Mouse (Mus musculus) C2C12 (cell line): ENCODE measurements around the gene Pik3r6. TPM values are rescaled to one million over a fixed set of nuclear protein-coding genes. Genes with fewer than 3 reads are reported as not detected.

Experiments
- H3K27me3 ChIP-seq: one replicate; pipeline ENCODE4 v1.6.1; 2011; ENCODE audit not compliant: control insufficient read depth, insufficient read depth, insufficient read length
- H3K36me3 ChIP-seq: one replicate; pipeline ENCODE4 v1.6.1; 2011; ENCODE audit not compliant: control insufficient read depth, insufficient read depth
- H3K4me3 ChIP-seq: one replicate; pipeline ENCODE4 v1.5.1; 2011; ENCODE audit warnings: mild to moderate bottlenecking, control low read depth; ENCODE audit not compliant: poor library complexity, insufficient read depth, severe bottlenecking
- H3K79me2 ChIP-seq: one replicate; pipeline ENCODE4 v1.6.1; 2011; ENCODE audit not compliant: control insufficient read depth, insufficient read depth
- H3K79me3 ChIP-seq: one replicate; pipeline ENCODE4 v1.6.1; 2011; ENCODE audit warnings: low read depth, control low read depth
- H3ac ChIP-seq: one replicate; pipeline ENCODE3; 2011; ENCODE audit warnings: low read depth; ENCODE audit not compliant: control insufficient read depth, insufficient read length
- CEBPB ChIP-seq: IDR thresholded peaks from one replicate; pipeline ENCODE4 v1.6.1; 2011; ENCODE audit warnings: low read depth, mild to moderate bottlenecking, control low read depth, moderate library complexity
- CTCF ChIP-seq: IDR thresholded peaks from one replicate; pipeline ENCODE4 v1.5.1; 2011; ENCODE audit not compliant: control insufficient read depth, insufficient read depth, insufficient read length
- FOSL1 ChIP-seq: IDR thresholded peaks from one replicate; pipeline ENCODE4 v1.8.0; 2011; ENCODE audit warnings: mild to moderate bottlenecking, low read length; ENCODE audit not compliant: poor library complexity, insufficient read depth, severe bottlenecking
- MAX ChIP-seq: IDR thresholded peaks from one replicate; pipeline ENCODE4 v1.6.1; 2011; ENCODE audit warnings: mild to moderate bottlenecking, control low read depth
- MYOD1 ChIP-seq: IDR thresholded peaks from one replicate; pipeline ENCODE4 v1.6.1; 2011; ENCODE audit warnings: low read depth; ENCODE audit not compliant: control insufficient read depth, insufficient read length
- MYOG ChIP-seq: IDR thresholded peaks from one replicate; pipeline ENCODE4 v1.6.1; 2011; ENCODE audit not compliant: control insufficient read depth, insufficient read length; ENCODE audit errors: extremely low read depth
- USF1 ChIP-seq: IDR thresholded peaks from one replicate; pipeline ENCODE4 v1.6.1; 2011; ENCODE audit warnings: low read depth, mild to moderate bottlenecking, control low read depth, moderate library complexity
- polyA plus RNA-seq: library from polyadenylated mRNA; unstranded; fragments of >200 nt; fragmentation: generic; extraction: Trizol; gene quantifications from one replicate; pipeline ENCODE4 v1.2.1, GENCODE M21; 2012; ENCODE audit warnings: missing spikeins

The Pik3r6 gene
- polyA plus RNA-seq, 1 experiment = not detected

DNA sequence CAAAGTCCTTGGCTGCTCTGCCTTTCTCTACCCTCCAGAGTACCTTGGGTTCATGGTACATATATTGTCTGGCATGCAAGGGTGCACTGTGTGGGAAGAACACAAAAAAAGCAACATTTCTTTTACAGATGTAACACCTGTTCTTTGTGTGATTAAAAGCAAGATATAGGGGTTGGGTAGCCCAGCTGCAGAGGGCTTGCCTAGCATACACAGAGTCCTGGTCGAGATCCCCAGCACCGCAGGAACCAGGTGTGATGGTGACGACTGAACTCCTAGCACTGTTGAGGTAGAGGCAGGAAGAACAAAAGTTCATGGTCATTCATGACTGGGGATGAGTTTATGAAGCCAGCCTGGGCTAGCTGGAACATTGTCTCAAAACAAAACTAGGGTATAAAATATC, 40.1 kb upstream of the Pik3r6 start:
- no peak overlapping the region for H3ac ChIP-seq
- no peaks in the 10 kb centered on the region for H3K27me3 ChIP-seq
- no peak overlapping the region for H3K4me3 ChIP-seq
- no peak for TF ChIP-seq MAX
- no peak for TF ChIP-seq CEBPB
- TF ChIP-seq MYOD1 = no peak
- no peak for TF ChIP-seq USF1
- TF ChIP-seq CTCF = no peak
- no peak for TF ChIP-seq FOSL1
- no peak for TF ChIP-seq MYOG
- H3K79me3 ChIP-seq = no peaks in the 10 kb centered on the region
- H3K79me2 ChIP-seq = no peaks in the 10 kb centered on the region
- no peaks in the 10 kb centered on the region for H3K36me3 ChIP-seq

GRCm38 (mm10) chr11:68464260-68464659, 38.6 kb upstream of the Pik3r6 start:
- Histone ChIP-seq H3K79me2 (no peaks in the 10 kb centered on the region), H3K27me3 (no peaks in the 10 kb centered on the region), H3K79me3 (no peaks in the 10 kb centered on the region), H3K36me3 (no peaks in the 10 kb centered on the region), H3ac (no peak overlapping the region), H3K4me3 (no peak overlapping the region)
- TF ChIP-seq USF1 (no peak), CTCF (no peak), CEBPB (no peak), MYOD1 (no peak), MAX (no peak), MYOG (no peak), FOSL1 (no peak)

- Histone ChIP-seq H3K27me3 (no peaks in the 10 kb centered on the region), H3K4me3 (no peak overlapping the region), H3ac (no peak overlapping the region), H3K79me3 (no peaks in the 10 kb centered on the region), H3K36me3 (no peaks in the 10 kb centered on the region), H3K79me2 (no peaks in the 10 kb centered on the region)
- TF ChIP-seq USF1 (no peak), MYOG (no peak), FOSL1 (no peak), MAX (no peak), CTCF (no peak), CEBPB (no peak), MYOD1 (no peak)
Measured at GRCm38 (mm10) chr11:68465090-68465489, 37.7 kb upstream of the Pik3r6 start.

DNA sequence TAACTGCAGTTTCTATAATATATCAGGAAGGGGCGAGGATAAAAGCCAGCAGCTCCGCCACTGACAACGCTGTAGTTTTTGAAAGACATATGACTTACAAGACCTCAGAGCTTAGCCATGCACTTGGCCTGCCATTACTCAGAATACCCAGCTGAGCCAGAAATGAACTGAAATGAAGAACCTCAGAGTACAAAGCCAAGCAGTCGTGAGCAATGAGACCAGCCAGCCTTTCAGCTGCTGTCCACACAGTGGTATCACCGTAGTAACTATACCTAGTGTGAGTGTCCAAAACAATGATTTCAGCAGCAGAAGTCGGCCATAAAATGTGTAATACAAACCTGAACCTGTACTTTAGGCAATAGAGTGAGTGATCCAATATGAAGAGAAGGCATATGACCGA, 35.4 kb upstream of the Pik3r6 start:
- no peak overlapping the region for H3K4me3 ChIP-seq
- no peak overlapping the region for H3ac ChIP-seq
- no peaks in the 10 kb centered on the region for H3K79me2 ChIP-seq
- no peaks in the 10 kb centered on the region for H3K36me3 ChIP-seq
- TF ChIP-seq CEBPB = no peak
- TF ChIP-seq FOSL1 = no peak
- TF ChIP-seq USF1 = no peak
- TF ChIP-seq MAX = no peak
- TF ChIP-seq MYOD1 = no peak
- H3K79me3 ChIP-seq = no peaks in the 10 kb centered on the region
- no peaks in the 10 kb centered on the region for H3K27me3 ChIP-seq

DNA sequence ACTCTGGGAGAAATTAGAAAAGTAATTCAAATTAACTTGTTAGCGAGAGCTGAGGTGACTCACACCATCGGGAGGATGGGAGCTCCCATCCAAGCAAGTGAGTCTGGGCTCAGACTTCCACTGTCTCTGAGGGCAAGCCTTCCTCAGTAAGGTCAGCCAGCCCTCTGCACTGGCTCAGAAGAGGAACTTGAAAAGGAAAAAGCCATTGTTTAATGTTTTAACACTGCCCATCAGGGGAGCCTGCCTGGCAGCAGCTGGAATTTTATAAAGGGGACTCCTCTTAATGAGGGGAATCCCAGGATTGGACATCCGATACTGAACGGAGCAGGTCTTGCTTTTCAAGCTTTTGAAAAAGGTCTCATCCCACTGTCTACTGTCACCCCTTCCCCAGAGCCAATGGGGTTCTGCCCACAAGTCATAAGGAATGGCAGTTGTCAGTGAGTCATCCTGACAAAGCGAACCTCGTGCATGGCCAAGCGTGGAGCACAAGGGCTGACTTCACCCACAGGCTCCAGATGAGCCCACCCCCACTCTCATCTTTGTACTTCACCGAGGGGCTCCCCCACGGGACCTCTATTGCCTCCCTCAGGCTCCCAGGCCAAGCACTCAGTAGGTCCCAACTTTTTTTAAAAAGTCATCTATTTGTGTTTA, 34.7 kb upstream of the Pik3r6 start:
- peak; percentile 22 for TF ChIP-seq FOSL1
- TF ChIP-seq CTCF = no peak
- peak; percentile 94 for TF ChIP-seq MAX
- peak; percentile 60 for TF ChIP-seq MYOD1
- TF ChIP-seq MYOG = no peak

GRCm38 (mm10) chr11:68468886-68469285, 33.9 kb upstream of the Pik3r6 start:
- Histone ChIP-seq H3K36me3 (no peaks in the 10 kb centered on the region), H3K79me3 (no peaks in the 10 kb centered on the region), H3K27me3 (no peaks in the 10 kb centered on the region), H3K79me2 (no peaks in the 10 kb centered on the region), H3ac (no peak overlapping the region), H3K4me3 (no peak overlapping the region)
- TF ChIP-seq MYOD1 (no peak), MAX (peak; percentile 20), USF1 (no peak), CEBPB (peak; percentile 5), FOSL1 (peak; percentile 38), CTCF (no peak)

More for the DNA sequence above, 34.7 kb upstream of the Pik3r6 start:
- Histone ChIP-seq H3K36me3 (no peaks in the 10 kb centered on the region), H3K4me3 (no peak overlapping the region), H3ac (no peak overlapping the region), H3K79me2 (no peaks in the 10 kb centered on the region), H3K79me3 (no peaks in the 10 kb centered on the region), H3K27me3 (no peaks in the 10 kb centered on the region)
